Mouse (Mus musculus) WW6 (cell line): ENCODE data around the gene Ndufs8.
A peak's percentile ranks its signal among the peaks of the same experiment; 100 is the strongest.
"Not testable (repeated sequence)": the region's sequence is repeated elsewhere in the genome, so short reads cannot be mapped to it uniquely, and the experiment has no call there.

ENCODE experiments used
- DNase-seq: peaks from one replicate; pipeline ENCODE4 v3.0.0-alpha.2; 2013; ENCODE audit warnings: low read depth, low spot score

The Ndufs8 gene

DNA sequence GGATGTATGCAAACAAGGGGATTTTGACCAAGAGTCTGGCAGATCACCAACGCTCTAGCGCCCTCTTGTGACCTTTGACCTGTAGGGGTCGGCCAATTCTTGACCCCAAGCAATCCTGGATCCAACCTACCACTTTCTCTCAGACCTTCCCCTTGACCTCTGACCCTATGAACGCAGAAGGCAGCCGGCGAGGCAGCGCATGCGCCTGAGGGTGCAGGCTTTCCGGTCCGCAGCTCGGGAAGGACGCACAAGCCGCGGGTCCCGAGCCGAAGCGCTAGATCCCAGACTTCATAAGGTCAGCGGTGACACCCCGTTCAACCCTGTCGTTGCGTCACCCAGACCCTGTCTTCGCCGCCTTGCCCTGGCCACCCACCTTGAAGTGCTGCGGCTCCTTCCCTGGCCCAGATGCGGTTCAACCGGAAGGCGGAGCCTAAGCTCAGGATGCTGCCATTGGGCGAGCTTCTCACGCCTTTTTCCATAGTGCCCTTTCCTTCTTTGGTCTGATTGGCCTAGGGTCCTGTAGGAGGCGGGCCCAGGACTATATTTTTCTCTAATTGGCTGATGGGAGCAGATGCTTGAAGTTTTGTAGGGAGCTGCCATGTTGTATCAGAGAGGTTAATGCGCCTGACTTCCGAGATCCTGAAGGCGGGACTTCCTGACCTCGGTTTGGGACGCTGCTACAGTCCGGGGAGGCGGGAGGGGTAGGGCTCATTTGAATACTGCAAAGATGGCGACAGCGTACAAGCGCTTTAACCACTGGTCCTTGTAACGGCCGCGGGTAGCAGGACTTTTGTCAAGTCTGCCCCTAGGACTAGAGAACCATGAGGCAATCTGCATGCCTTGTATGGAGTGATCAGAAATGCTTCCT, at the start of gene Ndufs8:
TSS of gene Ndufs8 (minus strand) at position 438 of the 868 bp plus-strand sequence.
- peak; percentile 90 for DNase-seq

DNA sequence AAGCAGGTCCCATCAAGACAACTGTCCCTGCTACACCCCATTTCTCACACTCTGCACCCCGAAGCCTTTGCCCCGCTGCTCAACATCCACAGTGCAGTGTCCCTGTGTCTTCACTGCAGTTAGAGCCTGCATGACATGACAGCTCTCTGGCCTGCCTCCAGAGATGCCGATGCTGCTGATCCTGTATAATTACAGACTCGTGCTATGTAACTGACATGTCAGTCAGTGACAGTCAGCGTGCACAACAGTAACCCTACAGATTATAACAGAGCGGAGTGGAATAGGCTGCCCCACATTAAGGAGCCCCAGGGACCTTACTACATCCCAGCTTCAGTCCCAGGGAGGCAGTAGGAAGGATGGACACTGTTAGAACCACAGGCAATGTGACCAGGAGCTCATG, 49.2 kb upstream of the Ndufs8 start:
- not testable (repeated sequence) for DNase-seq

DNA sequence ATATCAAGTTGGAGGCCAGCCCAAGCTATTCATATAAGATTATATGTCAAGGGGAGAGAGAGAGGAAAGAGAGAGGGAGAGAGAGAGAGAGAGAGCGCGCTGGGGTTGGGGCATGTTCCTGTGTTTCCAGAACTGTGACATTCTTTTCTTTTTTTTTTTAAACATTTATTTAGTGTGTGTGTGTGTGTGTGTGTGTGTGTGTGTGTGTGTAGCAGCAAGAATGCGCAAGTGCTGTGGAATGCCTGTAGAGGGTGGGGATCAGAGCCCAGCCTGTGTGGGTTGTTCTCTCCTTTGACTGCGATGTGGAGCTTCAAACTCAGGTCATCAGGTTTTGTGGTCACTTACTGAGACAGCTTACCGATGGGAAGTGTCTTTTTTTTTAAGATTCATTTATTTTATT, 47.6 kb upstream of the Ndufs8 start:
- no peak for DNase-seq

DNA sequence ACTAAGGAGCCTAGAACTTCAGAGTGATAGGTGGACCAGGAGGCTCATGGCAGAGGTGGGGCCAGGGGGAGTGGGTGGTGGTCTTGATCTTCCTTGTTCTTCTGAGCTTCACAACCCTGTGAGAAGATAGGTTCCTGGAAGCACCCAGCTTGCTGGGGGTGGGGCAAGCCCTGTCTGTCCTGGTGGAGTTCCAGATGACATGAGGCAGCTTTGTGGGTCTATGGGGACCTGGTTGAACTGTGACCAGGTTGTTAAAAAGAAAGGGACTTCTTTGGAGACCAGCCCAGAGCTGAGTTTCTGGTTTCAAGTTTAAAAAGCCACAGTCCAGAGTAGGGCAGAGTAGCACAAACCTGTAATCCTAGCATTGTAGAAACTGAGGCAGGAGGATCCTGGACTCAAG, 46.5 kb upstream of the Ndufs8 start:
- DNase-seq, result no peak

DNA sequence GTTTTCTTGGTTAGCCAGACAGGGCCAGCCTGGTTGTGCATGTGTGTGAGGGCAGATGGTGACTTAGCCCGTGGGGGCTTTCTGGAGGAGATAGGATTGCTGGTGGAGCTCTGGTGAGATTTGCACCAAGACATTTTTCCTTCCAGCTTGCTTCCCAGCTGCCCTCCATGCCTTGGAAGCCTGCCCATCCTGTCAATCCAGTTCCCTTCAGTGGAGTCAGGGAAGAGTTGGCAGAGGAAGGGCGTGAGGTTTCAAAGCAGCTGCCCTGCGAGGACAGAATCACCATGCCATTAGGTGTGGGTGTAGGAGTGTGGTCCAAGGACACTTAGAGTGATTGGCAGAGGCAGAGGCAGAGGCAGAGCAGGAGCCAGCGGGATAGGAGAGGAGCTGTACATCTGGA, 45.9 kb upstream of the Ndufs8 start, which contains the start of gene Aldh3b3:
TSS of gene Aldh3b3 (plus strand) at position 176 of the 400 bp plus-strand sequence.
- DNase-seq, result no peak

DNA sequence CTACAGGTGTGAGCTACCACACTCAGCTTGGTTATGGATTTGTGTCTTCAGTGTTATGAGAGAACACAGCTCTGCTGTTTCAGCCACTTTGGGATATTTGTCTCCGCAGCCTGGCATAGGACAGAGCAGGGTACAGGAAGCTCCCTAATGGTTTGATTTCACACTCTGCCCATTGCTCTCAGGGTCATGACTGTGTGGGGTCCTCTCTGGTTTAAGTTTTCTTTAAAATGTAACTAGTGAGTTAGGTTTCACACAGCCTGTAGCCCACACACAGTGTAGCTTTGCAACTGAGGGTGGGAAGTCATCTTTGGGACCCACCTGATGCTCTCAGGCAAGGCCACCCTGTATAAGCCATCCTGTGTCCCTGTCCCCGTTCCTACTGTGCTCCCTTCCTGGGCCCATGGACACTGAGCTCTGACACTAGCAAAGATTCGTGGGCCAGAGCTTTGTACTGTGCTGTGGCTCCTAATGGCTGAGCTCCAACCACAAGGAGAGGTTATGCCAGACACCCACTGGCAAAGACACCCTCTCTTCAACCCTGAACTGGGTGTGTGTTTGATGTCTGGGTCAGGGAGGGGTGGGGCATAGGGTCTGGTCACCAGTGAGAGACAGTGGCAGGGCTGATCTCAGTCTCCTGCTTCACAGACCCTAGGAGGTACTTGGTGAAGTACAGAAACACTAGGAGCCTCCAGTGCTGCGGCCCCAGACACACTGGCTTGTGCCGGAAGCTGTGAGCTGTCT, 44.9 kb upstream of the Ndufs8 start:
- DNase-seq, result not testable (repeated sequence)

DNA sequence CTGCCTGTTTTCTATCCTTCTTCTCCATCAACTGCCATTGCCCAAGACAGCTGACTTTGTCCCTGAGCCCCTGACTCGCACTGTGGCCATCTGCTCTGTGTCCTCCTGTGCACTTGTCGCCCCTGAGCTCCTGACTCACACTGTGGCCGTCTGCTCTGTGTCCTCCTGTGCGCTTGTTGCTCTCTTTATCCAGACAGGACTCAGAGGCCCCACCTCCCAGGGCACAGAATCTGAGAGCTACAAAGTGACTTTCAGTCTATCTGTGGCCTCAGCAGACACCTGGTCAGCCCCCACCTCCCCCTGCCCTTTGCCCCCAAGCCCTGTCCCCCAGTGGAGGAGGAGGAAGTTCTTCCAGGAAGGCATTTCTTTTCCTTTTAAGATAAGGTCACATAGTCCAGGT, 43.2 kb upstream of the Ndufs8 start:
- no peak for DNase-seq

DNA sequence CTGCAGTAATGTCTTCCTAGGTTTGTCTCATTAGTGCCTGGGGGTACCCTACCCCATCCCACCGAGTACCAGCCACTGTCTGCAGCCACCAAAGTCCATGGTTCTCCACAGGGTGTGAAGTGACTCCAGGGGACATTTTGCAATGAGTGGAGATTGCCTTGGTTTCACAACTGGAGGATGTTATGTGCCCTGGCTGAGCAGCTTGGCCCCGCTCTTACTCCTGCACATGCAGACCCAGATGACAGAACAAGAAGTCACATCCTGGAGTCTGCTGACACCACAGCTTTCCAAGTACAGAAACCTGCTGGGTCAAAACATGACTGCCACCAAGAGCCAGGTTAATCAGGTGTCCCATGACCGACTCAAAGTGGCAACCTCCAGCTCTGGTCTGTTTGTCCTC, 42.5 kb upstream of the Ndufs8 start:
- no peak for DNase-seq

DNA sequence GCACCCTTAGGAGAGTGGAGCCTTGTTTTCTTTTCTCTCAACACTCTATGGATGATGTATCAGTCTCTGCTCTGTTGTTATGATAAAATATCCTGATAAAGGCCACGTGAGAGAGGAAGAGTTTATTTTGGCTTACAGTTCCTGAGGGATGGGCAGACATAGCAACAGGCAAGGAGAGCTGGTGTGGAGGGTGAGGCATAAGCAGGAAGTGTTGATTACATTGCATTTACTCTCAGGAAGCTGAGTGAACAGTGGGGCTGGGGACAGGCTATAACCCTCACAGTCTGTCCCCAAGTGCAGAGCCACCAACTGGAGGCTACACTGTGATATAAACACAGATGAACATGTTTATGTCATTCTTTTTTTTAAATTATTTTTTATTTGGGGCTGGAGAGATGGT, 39.5 kb upstream of the Ndufs8 start:
- no peak for DNase-seq

DNA sequence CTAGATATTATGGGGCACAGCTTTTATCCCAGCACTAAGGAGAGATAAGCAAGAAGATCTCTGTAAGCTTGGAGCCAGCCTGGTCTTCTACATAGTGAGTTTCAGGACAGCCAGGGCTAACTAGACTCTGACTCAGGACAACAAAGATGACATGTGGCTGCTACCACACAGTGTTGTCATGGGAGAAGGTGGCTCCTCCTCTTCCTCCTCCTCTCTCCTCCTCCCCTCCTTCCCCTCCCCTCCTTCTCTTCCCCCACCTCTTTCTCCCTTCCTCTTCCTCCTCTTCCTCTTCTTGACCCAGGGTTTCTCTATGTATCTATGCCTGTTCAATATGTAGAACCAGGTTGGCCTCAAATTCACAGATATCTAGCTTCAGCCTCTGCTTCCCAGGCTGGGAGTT, 38.9 kb upstream of the Ndufs8 start:
- DNase-seq, result no peak

DNA sequence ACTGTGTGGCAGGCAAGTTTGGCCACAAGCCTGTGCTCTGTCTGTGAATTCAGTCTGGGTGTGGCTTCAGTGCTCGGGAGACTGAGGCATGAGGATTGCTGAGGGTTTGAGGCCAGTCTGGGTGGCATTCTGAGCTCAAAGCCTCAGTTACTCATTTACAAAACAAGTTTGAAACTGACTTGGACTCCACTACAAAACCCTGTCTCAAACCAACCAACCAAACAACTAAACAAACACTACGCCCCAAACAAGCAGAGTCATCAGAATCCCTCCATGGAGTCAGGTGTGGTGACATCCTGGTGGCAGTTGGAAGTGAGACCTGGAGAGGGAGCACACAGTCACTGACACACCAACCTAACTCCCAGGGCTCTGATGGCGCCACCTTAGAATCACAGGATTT, 37.8 kb upstream of the Ndufs8 start:
- DNase-seq, result no peak

DNA sequence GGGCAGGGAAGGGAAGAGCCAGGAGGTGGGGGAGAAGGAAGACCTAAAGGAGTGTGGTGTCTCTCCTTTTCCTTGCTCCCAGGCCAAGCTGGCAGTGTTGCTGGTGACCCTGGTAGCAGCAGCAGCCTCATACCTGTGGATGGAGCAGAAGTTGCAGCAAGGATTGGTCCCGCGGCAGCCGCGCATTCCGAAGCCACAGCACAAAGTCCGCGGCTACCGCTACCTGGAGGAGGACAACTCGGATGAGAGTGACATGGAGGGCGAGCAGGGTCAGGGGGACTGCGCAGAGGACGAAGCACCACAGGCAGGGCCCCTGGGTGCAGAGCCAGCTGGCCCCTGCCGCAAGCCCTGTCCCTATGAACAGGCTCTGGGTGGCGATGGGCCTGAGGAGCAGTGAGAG, 36.0 kb upstream of the Ndufs8 start:
- no peak for DNase-seq

DNA sequence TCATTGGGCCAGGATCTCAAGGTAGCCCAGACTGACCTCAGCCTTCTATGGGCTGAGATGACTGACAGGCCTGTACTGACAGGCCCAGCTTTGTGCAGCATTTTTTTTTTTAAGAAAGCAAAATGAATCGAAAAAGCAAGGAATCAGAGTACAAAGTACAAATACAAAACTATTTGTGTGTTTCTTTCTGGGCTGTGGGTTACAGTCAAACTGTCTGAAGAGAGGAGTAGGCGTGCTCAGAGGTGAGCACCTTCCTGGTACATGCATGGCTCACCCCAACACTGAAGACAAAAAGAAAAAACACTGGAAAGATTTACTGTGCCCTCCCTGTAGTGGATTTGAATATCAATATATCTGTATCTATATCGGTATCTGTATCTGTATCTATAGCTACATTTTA, 35.2 kb upstream of the Ndufs8 start:
- no peak for DNase-seq

DNA sequence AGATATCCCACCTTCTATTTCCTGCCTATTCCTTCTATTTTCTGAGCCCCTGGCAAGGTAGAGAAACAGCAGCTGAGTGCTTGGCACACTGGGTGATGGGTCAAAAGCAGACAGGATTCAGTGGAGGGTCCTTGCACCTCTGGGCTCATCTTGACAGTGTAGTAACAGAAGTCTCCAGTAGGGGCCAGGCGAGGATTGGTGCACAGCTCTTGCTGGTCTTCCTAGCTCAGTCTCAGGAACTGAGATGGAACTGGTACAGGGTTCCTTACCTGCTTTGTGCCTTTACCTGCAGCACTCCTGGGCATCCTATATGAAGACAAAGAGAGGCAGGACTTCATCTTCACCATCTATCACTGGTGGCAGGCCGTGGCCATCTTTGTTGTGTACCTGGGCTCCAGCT, 34.1 kb upstream of the Ndufs8 start:
- DNase-seq, result no peak

DNA sequence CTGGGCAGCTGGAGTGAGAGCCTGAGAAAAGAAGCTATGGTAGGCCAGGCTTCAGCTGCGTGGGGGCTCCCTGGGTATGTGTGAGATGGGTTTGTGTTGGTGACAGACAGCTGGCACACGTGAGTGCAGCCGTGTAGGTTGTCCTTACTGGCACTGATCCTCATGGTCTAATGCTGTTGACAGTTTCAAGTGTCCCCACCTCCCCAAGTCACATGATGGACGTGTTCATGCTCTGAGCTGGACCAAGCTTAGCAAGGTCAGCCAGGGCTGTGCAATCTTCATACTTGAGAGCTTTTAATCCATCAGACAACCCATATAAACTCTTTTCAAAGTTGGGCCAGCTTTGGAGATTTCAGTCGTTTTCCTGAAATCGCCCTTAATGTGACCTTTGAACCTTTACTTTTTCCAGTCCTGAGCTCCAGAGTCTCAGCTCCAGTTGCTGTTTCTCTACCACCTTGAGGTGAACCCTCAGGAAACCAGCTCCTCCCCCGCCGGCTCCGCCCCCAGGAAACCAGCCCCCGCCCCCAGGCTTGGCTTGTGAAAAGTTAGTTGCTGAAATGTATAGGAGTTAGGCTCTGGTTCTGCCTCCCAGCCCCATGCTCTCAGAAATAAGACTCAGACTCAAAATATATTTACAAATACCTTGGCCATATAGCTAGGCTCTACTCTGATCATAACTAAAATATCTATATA, 33.4 kb upstream of the Ndufs8 start:
- no peak for DNase-seq

DNA sequence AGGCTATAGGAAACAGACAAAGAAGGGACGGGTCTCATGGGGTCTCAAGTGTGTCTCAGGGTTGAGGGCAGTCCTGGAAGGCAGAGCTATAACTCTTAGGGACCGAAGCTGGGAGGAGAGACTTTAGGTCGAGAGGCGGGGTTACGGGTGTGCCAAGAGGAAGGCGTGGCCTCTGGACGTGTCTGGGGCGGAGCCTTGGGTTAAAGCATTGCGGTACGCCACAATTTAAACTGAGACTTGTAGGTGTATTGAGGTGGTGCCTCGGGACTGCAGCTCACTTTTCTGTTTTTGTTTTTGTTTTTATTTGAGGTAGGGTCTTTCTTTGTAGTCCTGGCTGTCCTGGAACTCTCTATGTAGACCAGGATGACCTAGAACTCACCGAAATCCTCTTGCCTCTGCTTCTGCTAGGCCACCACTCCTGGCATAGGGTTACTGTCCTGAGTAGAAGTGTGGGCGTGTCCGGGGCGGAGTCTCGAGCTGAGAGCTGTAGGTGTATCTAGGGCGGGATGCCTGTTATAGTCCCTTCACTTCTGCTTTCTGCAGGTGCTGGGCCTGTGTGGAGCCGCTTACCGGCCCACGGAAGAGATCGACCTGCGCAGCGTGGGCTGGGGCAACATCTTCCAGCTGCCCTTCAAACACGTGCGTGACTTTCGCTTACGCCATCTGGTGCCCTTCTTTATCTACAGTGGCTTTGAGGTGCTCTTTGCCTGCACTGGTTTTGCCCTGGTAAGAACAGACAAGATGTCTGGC, 30.6 kb upstream of the Ndufs8 start:
- DNase-seq, result peak; percentile 74

DNA sequence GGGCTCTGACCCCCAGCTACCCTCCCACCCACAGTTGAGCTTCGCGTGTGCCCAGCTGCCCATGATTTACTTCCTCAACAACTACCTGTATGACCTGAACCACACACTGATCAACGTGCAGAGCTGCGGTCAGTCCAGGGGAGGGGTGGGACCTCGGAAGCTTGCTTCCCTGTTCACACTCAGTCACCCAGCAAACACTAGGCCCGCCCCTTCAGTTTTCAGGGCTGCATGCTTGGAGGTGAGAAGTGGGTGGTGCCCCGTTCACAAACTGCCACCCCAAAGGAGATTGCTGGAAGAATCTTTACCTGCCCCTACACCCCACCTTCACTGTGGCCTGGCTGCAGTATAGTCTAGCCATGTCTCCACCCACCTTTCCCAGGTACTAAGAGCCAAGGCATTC, 29.7 kb upstream of the Ndufs8 start:
- DNase-seq, result no peak

DNA sequence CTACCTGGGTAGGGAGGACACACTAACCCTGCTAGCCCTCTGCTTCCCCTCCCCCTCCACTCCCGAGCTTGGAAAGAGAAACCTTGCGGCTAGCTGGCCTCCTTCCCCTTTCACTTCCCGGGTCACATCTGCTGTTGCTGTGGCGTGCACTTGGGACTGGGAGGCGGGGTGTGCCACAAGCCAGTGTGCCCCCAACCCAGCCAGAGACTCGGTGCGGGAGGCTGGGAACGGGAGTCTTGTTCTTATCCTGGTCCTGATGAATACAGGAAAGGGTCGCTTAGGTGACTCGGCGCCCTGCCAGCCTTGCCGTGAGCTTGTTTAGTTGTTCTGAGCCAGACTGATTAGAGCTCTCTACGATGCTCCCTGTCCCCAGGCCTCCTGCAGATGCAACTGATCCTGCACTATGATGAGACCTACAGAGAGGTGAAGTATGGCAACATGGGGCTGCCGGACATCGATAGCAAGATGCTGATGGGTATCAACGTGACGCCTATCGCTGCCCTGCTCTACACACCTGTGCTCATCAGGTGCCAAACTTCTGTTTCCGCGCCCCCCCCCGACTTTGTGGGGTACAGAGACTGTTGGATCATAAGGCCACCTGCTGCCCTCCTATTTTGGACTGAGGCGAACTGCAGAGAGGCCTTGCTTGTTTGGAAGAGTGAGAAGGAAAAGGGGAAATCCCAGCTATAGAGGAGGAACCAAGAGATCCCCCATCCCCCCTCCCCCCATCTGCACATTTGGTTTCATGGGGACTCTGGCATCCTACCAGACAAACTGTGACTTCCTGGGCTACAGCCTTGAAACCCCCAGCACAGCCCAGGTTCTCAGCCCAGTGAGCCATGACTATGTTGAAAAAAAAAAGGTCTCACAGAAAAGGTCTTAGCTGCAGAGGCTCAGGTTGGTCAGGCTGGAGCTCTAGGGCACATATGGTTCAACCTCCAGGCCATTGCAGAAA, 23.6 kb upstream of the Ndufs8 start:
- DNase-seq, result no peak

DNA sequence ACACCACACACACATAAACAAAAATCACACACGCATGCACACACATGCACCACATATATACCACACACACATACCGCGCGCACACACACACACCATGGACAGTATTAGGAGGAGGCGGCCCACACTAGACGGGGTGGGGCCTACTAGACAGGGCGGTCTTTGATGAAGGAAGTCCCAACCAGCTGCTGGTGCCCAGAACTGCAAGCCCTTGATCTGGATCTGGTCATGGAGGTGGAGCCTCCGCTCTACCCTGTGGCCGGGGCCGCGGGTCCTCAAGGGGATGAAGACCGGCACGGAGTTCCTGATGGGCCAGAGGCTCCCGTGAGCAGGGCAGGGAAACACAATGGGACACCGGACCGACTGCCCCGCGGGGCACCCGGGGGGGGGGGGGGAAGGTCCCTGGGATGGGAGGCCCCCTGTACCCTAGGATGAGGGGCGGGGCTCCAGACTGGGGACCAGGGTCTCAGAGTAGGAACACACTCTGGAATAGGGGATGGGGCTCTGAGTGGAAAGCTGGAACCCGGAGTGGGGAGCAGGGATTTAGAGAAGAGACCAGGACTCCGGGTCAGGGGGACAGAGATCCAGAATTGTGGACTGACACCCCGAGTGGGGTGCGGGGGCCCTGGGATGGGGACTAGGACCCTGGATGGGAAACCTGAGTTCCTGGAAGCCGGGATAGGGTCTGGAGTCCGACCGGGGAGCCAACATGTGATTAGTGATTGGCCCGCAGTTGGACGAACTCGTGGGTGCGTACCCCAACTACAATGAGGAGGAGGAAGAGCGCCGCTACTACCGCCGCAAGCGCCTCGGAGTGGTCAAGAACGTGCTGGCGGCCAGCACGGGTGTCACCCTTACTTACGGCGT, 22.7 kb upstream of the Ndufs8 start, which contains the start of gene Unc93b1:
TSS of gene Unc93b1 (plus strand) at position 155 of the 864 bp plus-strand sequence.
- no peak for DNase-seq
